Mouse (Mus musculus): ENCODE measurements around the gene Masp1.

- TF ChIP-seq POLR2A (IDR thresholded peaks at IDR 0.05; ENCODE audit: low read depth, low read length) (no peak), CTCF (conservative IDR thresholded peaks at IDR 0.05; ENCODE audit: insufficient read depth, insufficient read length, low read depth, low read length) (no peak)
These were observed 37.3 kb downstream of the Masp1 start for GRCm38 (mm10) chr16:23483292-23483691.

Measured in kidney, adult 2 months (tissue).